Mouse (Mus musculus) heart, adult 8-10 months (tissue): ENCODE data around the gene Plcxd2. TPM values are rescaled to one million over a fixed set of nuclear protein-coding genes. Genes with fewer than 3 reads are reported as not detected.

Experiments
- DNase-seq: peaks from one replicate; pipeline ENCODE4 v3.0.0; 2022; ENCODE audit warnings: low spot score
- total RNA-seq, 4 experiments: library from RNA; stranded (reverse); gene quantifications; 2 replicates each; pipeline ENCODE4 v1.2.4; 2022

Gene Plcxd2
- total RNA-seq, 4 experiments from 2014 or later: 0.09 to 0.22 (median 0.12) TPM

DNA sequence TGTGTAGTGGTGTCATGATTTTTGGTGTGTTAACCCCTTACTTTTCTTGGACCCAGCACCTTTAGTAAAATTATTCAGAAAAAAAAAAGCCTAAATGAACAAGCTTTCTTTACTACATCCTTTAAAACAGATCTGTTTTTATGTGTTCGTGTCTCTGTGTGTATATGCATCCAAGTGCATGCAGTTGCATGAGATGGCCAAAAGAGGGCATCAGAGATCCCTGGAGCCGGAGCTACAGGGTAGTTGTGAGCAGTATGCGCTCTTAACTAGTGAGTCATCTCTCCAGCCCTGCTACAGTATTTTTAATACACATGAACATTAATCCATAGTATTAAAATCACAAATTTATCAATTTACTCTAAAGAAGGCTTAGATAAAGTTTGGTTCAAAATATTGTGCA, 70.6 kb downstream of the Plcxd2 start:
- DNase-seq: no peak

DNA sequence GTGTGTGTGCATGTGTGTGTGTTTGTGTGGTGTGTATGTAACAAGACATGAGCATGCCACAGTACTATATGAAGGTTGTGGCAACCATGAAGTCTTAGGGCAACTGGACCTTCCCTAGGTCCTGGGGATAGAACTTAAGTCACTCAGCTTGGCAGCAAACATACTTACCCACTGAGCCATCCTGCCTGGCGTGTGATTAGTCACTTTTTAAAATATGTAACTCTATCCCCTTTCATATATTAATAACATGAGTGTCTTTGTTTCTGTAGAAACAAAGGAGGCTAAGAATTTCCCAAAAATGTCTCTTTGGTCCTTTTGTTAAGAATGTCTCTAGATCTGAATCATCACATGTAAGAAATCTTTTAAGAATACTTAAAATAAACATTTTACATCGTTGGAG, 72.6 kb downstream of the Plcxd2 start:
- DNase-seq: no peak

DNA sequence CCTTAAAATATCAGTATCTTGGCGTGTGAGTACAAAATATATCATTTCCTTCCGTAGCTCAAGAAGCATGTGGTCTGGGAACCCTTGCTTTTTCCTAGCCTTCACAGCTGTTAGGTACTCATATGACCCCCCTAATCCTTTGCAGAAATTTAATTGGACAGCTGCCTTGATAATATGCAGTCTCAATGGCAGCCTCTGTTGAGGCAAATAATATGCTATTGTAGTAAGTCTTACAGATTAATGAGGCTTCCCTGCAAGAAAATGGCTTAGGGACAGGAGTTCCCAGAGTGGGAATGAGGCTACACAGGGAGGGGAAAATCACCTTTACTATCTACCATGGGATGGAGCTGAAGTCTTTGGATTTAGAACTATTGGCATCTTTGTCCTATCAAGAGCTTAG, 73.5 kb downstream of the Plcxd2 start:
- DNase-seq: no peak

DNA sequence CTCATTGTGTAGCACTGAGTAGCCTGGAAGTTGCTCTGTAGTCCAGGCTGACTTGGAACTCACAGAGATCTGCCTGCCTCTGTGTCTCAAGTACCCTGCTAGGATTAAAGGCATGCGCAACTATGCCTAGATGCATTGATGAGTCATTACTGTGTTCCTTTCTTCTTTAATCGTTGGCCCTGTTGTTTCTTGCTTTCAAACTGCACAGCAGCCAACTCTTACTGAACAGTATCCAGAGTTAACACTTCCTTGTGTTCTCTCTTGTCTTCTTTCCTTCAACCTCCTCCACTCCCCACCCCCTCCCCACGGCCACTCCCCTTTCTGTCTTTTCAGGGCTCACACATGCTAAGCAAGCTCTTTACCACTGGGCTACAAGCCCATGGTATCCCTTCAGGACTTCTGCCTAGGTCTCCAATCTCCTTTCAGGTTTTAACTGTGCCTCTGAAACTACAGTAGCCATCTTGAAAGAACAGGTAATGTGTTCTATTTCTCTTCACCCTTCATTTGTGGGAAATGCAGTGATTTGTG, 74.0 kb downstream of the Plcxd2 start:
- no peak for DNase-seq

DNA sequence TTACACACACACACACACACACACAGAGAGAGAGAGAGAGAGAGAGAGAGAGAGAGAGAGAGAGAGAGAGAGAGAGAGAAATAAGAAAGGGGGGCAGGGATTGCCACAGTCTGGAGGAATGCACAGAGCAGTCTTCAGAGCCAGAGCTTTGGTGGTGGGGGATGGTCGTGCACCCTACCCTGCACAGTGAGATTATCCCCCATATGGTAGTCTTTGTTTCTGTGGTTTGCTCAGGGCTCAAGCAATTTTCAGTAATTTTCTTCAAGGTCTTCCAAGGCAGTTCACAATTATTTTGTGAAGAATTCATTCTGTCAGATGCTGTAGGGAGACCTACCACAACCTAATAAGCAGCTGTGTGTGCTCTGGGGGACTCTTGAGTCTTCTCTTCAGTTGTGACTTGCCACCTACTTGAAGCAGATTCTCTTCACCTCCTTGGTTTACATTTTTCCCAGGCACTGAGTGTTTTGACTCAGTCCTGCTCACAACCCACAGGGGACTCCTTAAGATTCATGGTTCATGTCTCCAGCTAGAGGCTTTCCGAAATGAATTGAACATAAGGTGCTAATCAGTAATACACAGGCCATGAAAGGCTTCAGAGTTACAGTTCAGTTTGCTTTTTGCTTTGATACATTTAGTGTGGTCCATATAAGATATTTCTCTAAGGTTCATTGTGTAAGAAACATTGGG, 75.2 kb downstream of the Plcxd2 start:
- DNase-seq: no peak

DNA sequence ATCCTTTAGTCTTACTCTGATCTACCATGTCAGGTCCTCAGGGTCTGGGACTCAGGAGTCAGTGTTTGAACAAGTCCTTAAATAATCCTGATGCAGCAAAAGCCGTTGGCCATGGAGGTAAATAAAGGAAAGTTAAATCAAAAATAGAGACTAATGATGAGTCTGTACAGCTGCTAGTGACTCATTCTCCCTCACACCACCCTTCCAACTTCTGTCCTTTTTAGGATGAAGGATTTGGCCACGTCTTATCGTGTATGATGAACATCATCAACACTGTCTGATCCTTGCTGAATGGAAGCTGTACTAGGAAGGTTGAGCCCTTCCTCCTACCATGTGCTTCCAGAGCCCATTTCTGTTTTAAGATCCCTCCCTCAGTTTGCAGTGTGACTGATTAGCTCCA, 79.7 kb downstream of the Plcxd2 start:
- DNase-seq: peak; percentile 35

DNA sequence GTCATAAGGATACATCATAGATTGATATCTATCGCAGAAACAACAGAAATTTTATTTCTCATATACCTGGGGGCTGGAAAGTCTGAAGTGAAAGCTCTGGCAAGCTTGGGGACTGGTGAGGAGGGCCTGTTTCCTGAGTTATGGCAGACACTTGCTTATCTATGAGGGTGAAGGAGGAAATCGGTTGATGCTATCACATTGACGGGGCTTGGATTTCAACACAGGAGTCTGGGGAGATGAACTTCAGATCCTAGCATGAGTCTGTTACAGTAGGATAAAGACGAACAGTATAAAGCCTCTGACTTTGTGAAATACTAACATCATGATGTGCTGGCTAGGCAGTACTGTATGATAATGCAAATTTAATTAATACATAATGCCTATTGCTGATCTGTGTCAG, 81.9 kb downstream of the Plcxd2 start:
- DNase-seq: no peak

DNA sequence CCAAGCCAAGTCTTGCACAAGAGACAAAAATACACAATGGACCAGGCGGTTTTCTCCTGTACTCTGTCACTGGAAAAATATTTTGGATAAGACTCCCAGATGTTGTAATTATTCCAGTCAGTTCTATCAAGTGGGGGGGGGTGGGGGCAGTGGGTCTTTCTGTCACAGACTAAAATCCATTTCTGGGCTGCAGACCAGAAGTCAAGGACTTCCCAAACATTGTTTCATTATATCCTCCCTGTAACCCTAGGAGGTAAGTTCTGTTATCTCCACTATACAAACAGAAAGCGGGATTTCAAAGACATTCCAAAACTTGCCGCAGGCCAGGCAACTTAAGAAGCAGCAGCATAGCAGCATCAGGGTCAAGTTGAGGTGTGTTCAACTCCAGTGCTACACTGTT, 82.4 kb downstream of the Plcxd2 start:
- DNase-seq: peak; percentile 24

DNA sequence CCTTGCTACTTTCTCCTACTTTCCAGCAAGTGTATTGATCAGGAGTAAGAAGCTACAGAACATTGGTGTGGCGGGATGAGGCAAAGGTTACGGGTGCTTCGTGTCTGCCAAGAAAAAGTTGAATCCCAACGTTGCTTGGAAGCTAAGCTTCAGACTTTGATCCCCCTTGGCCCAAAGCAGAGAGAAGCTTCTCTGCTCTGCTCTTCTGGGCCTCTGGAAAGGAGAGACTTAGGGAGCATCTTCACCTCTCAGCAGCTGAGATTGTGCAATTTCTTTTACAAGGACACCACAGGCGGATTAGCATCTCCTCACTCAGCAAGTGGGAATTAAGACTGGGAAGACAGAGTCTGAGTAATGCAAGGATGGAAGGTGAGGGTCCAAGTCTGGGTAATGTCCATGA, 83.1 kb downstream of the Plcxd2 start:
- no peak for DNase-seq

DNA sequence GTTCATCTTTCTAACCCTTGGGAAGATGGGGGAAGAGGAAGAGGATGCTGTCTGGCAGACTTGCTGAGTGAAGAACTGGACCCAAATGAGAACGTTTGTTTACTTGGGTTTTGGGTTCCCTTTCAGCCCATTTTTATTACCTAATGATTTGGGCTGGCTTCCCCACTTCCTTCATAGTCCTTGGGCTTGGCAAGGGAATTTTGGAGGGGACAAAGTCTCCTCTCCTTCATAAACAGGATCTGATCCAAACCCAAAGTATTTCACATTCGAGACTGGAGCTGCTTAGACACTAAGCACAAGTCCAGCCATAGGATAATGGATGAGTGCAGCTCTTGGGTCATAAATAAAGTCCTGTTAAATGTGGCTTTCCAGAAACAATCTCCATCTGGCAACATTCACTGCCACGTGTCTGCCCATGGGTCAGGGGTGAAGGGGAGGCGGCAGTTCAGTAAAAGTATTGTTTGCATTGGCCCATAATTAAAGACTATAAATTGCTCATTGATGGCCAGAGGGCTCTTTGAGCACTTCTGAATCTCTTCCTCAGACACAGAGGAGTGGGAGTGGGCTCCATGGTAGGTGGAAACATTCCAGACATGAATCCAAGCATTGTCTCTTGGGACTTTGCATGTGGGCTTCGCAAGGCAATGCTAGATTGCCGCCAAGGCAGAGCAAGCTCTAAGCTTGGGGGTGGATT, 86.1 kb downstream of the Plcxd2 start:
- DNase-seq: peak; percentile 34

DNA sequence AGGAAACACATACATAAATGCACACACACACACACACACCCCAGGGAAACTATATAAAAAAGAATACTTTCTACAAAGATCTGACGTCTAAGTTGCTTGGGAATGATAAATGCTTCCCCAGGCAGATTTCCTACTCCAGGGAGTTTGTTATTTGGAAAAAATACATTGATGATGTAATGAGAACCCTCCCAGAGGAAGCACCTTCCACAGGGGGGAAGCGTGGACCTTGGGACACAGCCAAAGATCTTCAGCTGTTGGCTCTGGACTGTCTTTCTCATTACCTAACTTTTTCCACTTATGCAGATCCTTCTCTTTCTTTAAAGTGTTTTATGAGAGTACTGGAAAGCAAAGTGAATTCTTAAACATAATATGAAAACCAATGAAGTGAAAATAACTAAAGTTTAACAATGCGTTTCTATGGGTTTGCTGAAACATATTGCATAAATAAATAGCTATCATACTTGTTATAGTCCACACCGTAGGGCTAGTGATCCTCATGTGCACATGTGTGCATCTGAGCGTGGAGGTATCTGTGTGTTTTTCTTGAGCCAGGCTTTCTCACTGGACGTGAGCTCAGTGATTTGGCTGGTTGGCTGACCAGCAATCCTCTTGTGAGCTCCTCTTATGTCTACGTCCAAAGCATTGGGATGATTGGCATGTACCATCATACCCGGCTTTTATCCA, 87.3 kb downstream of the Plcxd2 start:
- peak; percentile 69 for DNase-seq

DNA sequence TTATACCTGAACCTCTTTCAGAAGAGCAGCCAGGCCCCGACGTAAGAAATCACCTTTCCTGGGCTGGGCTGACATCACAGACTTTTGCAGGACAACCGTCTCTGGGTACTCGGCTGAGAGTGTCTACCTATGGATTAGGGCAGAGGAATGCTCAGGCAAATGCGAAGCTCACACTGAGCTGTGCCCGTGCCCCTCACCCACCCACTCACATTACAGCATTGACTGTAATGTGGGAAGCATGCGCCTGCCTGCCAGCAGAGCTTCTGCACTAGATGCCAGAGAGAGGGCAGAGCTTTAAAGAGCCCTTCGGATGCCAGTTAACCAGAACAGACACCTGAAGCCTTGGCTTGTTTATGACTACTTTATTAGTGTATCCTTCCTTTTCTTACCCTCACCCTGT, 90.4 kb downstream of the Plcxd2 start:
- DNase-seq: no peak

Other genes starting within 250 kb of the Plcxd2 start
- 10 to 100 TPM; 11.3 to 12.6 (median 11.8) TPM for gene Phldb2, start 56.6 kb downstream of the Plcxd2 start, total RNA-seq
- gene Cd96, start 110.0 kb upstream of the Plcxd2 start, total RNA-seq: not detected
- gene Gm4737, start 144.9 kb upstream of the Plcxd2 start, total RNA-seq: 10 to 100 TPM; 10.0 to 12.8 (median 12.0) TPM